Mouse (Mus musculus) midbrain, embryonic 13.5 days (tissue): ENCODE measurements around the gene Inca1. TPM values are rescaled to one million over a fixed set of nuclear protein-coding genes. Genes with fewer than 3 reads are reported as not detected.

Source experiments
- ATAC-seq: fragments of 200-750 bp; cut with Nextera tagmentation; 2 replicates; pipeline ENCODE4 v1.8.0; 2017; ENCODE audit warnings: mild to moderate bottlenecking, moderate TSS enrichment, moderate library complexity
- H3K27ac ChIP-seq: fragments of 300-500 bp; sonication (generic); 2 replicates; pipeline ENCODE4 v1.5.1; 2015; ENCODE audit warnings: inconsistent platforms, mild to moderate bottlenecking, moderate library complexity
- H3K27me3 ChIP-seq: fragments of 300-500 bp; sonication (generic); 2 replicates; pipeline ENCODE4 v1.6.1; 2015; ENCODE audit warnings: mild to moderate bottlenecking, inconsistent platforms
- H3K36me3 ChIP-seq: fragments of 300-500 bp; sonication (generic); 2 replicates; pipeline ENCODE4 v1.6.1; 2015; ENCODE audit warnings: mild to moderate bottlenecking, inconsistent platforms
- H3K4me1 ChIP-seq: fragments of 300-500 bp; sonication (generic); replicated peaks from 2 replicates; pipeline ENCODE4 v1.6.1; 2015; ENCODE audit warnings: inconsistent platforms
- H3K4me2 ChIP-seq: fragments of 300-500 bp; sonication (generic); replicated peaks from 2 replicates; pipeline ENCODE4 v1.6.1; 2015; ENCODE audit warnings: moderate library complexity, mild to moderate bottlenecking, inconsistent platforms
- H3K4me3 ChIP-seq: fragments of 300-500 bp; sonication (generic); replicated peaks from 2 replicates; pipeline ENCODE4 v1.5.1; 2015; ENCODE audit warnings: mild to moderate bottlenecking, inconsistent platforms
- H3K9ac ChIP-seq: fragments of 300-500 bp; sonication (generic); replicated peaks from 2 replicates; pipeline ENCODE4 v1.6.1; 2015; ENCODE audit warnings: mild to moderate bottlenecking, inconsistent platforms
- H3K9me3 ChIP-seq: fragments of 300-500 bp; sonication (generic); 2 replicates; pipeline ENCODE4 v1.6.1; 2016; ENCODE audit warnings: mild to moderate bottlenecking, inconsistent platforms
- WGBS: fragments of 180-500 bp; shearing (Covaris S2); methylation state at CpG from one replicate; pipeline ENCODE4 v1.1.7; 2015; 5-methylcytosine and 5-hydroxymethylcytosine counted together
- polyA plus RNA-seq: library from polyadenylated mRNA; unstranded; fragments of >200 nt; fragmentation: Nextera tagmentation; extraction: Ambion mirVana; gene quantifications from 2 replicates; pipeline ENCODE4 v1.2.1, GENCODE M21; 2015

Inca1 gene
- polyA plus RNA-seq, 1 experiment from 2014 or later = 0.94 TPM

- H3K4me1 ChIP-seq = peaks cover 25% of the 10 kb centered on the region
- H3K36me3 ChIP-seq = peaks cover 23% of the 10 kb centered on the region
- peak; percentile 63 for ATAC-seq
- H3K4me2 ChIP-seq = peak overlapping the region; percentile 85
- peak overlapping the region; percentile 91 for H3K27ac ChIP-seq
- H3K9me3 ChIP-seq = no peaks in the 10 kb centered on the region
- H3K9ac ChIP-seq = peak overlapping the region; percentile 94
- H3K27me3 ChIP-seq = no peaks in the 10 kb centered on the region
- under 1% methylated on average over 29 of the region's 34 CpGs for WGBS
- peak overlapping the region; percentile 80 for H3K4me3 ChIP-seq
These were observed 658 bp upstream of the Inca1 start for GRCm38 (mm10) chr11:70700613-70701012.

DNA sequence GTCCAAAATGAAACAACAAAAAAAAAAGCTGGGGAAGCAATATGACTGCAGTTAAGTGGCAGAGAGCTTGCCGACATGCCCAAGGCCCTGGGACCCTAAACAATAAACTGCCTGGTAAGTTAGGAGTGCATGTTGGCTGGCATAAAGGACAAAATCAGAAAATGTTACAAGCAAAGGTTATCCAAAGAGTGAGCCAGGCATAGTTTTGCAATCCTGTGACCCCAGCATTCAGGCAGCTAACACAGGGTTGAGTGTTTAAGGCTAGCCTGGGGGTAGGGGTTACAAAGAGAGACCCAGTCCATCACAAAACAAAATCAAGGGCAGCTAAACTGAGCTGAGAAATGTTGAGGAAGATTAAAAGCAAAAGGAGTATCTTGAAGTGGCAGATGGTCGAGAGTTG lies 904 bp downstream of the Inca1 start:
- no peak for ATAC-seq
- no peak overlapping the region for H3K4me2 ChIP-seq
- 80% methylated on average over 2 of the region's 2 CpGs for WGBS
- H3K9ac ChIP-seq = no peak overlapping the region
- no peak overlapping the region for H3K4me3 ChIP-seq
- peaks cover 25% of the 10 kb centered on the region for H3K4me1 ChIP-seq
- no peaks in the 10 kb centered on the region for H3K27me3 ChIP-seq
- no peaks in the 10 kb centered on the region for H3K9me3 ChIP-seq
- peaks cover 8% of the 10 kb centered on the region for H3K36me3 ChIP-seq
- H3K27ac ChIP-seq = no peak overlapping the region

GRCm38 (mm10) chr11:70697376-70697775 lies 2.6 kb downstream of the Inca1 start:
- no peaks in the 10 kb centered on the region for H3K9me3 ChIP-seq
- H3K4me1 ChIP-seq = peaks cover 20% of the 10 kb centered on the region
- ATAC-seq = no peak
- H3K27me3 ChIP-seq = no peaks in the 10 kb centered on the region
- H3K4me2 ChIP-seq = no peak overlapping the region
- no peak overlapping the region for H3K9ac ChIP-seq
- 74% methylated on average over 3 of the region's 3 CpGs for WGBS
- H3K36me3 ChIP-seq = no peaks in the 10 kb centered on the region
- no peak overlapping the region for H3K27ac ChIP-seq
- no peak overlapping the region for H3K4me3 ChIP-seq

GRCm38 (mm10) chr11:70693504-70693903 lies 6.5 kb downstream of the Inca1 start:
- no peak for ATAC-seq
- H3K9me3 ChIP-seq = no peaks in the 10 kb centered on the region
- H3K27me3 ChIP-seq = no peaks in the 10 kb centered on the region
- no peak overlapping the region for H3K4me3 ChIP-seq
- no peak overlapping the region for H3K9ac ChIP-seq
- H3K4me2 ChIP-seq = no peak overlapping the region
- peaks cover 6% of the 10 kb centered on the region for H3K4me1 ChIP-seq
- 69% methylated on average over 3 of the region's 3 CpGs for WGBS
- H3K27ac ChIP-seq = no peak overlapping the region
- H3K36me3 ChIP-seq = no peaks in the 10 kb centered on the region

DNA sequence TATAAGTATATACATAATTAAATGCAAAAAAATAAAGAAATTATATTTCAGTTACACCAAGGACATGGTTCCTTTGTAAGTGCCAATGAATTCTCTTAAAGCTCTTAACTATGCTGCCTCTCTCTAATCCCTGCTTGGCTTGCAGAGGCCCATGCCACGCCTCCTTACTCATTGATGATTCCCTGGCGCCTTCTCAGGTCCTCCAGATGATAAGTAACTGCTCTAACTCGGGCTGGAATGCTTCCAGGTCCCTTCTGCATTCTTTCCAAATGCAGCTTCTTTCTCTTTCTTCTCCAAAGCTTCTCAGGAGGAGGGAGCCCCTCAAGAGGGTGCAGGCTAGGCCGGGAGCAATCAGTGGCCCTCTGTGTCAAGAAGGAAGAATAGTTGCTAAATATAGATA lies 10.4 kb downstream of the Inca1 start:
- H3K9me3 ChIP-seq = no peaks in the 10 kb centered on the region
- H3K36me3 ChIP-seq = peaks cover 10% of the 10 kb centered on the region
- WGBS = 56% methylated on average over 4 of the region's 4 CpGs
- no peak overlapping the region for H3K27ac ChIP-seq
- no peak overlapping the region for H3K4me3 ChIP-seq
- H3K27me3 ChIP-seq = no peaks in the 10 kb centered on the region
- ATAC-seq = no peak
- H3K4me2 ChIP-seq = no peak overlapping the region
- peaks cover 29% of the 10 kb centered on the region for H3K4me1 ChIP-seq
- no peak overlapping the region for H3K9ac ChIP-seq

DNA sequence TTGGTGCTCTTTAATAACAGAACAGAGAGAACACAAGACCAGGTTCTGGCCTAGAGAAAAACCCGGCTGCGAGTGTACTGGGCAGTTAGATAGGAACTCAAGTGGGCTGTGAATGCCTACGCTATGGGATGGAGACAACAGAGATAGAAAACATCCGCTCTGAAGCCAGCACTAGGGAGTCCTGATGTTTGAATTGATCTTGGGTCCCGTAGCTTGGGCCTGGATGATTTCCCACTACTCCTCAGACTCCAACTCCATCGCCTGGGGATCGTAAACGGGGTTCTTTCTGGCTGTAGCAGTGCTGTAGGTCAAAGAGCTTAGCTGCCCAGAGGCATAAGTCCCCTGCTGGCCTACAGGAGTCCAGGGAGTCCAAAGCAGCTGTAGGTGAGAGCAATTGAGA lies 11.6 kb downstream of the Inca1 start:
- Histone ChIP-seq H3K4me3 (peak overlapping the region; percentile 88), H3K4me1 (peaks cover 29% of the 10 kb centered on the region), H3K27me3 (no peaks in the 10 kb centered on the region), H3K36me3 (peaks cover 20% of the 10 kb centered on the region), H3K9ac (peak overlapping the region; percentile 90), H3K4me2 (peak overlapping the region; percentile 75), H3K27ac (peak overlapping the region; percentile 84), H3K9me3 (no peaks in the 10 kb centered on the region)
- no peak for ATAC-seq
- WGBS = 8% methylated on average over 8 of the region's 8 CpGs

GRCm38 (mm10) chr11:70687601-70688199 lies 12.3 kb downstream of the Inca1 start, which contains the start of gene Camta2:
Camta2 (minus strand) TSS chr11:70688105.
- Histone ChIP-seq H3K4me3 (peak within 1 kb of the TSS; percentile 88), H3K4me1 (peaks cover 35% of the 10 kb centered on the region), H3K9ac (peak within 1 kb of the TSS; percentile 90), H3K36me3 (peaks cover 26% of the 10 kb centered on the region), H3K9me3 (no peaks in the 10 kb centered on the region), H3K27me3 (no peaks in the 10 kb centered on the region), H3K27ac (peak within 1 kb of the TSS; percentile 84), H3K4me2 (peak within 1 kb of the TSS; percentile 75)
- ATAC-seq = peak; percentile 86
- WGBS = 1% methylated on average over 55 of the region's 55 CpGs

DNA sequence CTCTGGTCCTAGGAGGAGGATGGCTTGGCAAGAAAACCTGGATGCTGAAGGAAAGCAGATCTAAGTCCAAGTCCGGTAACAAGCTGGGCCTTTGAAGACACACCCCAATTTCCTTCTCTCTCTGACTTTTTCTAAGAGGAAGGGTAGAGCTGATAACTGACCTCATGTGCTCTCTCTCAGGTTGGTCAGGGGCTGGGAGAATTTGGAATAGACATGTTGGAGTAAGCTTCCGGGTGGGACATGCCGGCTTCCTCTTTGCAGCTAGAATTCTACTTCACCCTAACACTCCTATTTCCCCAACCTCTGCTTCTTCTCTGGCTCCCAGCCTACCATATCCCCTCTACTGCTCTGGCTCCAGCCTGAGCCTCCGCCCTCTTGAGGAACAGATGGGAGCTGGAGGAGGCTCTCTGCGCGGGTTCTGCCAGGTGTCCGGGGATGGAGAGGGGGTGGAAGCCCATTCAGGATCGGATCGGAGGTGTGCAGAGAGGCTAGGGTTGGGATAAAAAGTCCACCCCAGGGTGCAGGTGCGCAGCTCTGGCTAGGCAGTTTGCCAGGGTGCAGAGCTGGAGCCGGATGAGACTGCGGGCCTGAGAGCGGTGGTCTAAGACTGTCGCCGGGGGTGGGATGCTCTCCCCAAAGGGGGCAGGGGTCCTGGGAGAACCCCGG lies 12.9 kb downstream of the Inca1 start:
- Histone ChIP-seq H3K9ac (peak overlapping the region; percentile 90), H3K4me1 (peaks cover 41% of the 10 kb centered on the region), H3K9me3 (no peaks in the 10 kb centered on the region), H3K27ac (peak overlapping the region; percentile 84), H3K4me2 (peak overlapping the region; percentile 75), H3K36me3 (peaks cover 31% of the 10 kb centered on the region), H3K4me3 (peak overlapping the region; percentile 88), H3K27me3 (no peaks in the 10 kb centered on the region)
- ATAC-seq = peak; percentile 69
- WGBS = 3% methylated on average over 16 of the region's 16 CpGs

DNA sequence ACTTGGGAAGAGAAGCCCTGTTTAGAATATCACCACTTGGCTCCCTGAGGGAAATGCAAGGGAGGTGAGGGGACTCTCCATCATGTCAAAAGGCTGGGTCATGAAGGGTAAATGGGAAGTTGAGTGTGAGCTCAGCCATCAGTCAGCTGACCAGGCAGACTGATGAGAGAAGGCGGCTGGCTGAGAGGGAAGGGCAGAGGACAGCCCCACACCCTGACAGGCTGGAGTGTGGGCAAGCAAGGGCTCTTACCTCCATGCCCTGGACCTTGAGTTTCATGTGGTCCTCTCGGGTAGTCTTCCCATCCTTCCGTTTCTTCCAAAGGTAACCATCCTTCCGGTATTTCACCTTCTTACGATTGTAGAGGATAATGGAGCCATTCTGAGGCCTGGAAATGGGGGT lies 16.3 kb downstream of the Inca1 start:
- Histone ChIP-seq H3K9ac (no peak overlapping the region), H3K4me2 (no peak overlapping the region), H3K36me3 (peaks cover 54% of the 10 kb centered on the region), H3K4me3 (no peak overlapping the region), H3K9me3 (no peaks in the 10 kb centered on the region), H3K27me3 (no peaks in the 10 kb centered on the region), H3K4me1 (peaks cover 46% of the 10 kb centered on the region), H3K27ac (no peak overlapping the region)
- 89% methylated on average over 5 of the region's 5 CpGs for WGBS
- ATAC-seq = no peak

DNA sequence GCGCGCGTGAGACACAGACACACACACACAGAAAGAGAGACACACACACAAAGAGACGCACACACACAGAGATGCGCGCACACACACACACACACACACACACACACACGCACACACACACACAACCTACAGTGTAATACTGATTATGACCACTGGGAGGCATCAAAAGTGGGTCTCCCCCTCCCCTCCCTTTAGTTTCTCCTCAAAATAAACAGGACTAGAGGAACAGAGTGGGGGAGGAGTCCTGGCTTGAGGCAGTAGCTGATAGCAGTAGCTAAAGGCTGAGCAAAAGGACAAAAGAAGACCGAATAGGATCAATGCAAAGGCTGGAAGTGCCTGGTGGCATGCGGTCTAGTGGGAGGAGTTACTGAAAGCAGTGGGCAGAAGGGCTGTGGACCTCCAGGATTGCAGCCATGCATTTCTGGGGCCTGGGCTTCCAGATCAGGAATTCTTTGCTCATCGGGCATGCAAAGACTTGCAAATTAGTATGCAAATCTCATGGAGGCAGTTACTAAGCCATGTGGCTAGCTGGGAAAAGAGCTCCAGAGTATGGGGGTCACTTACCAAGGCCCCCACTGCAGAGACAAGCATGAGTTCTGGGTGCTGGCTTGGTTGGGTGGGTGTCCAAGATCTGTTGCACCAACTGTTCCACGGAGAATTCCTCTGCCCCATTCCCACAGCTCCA lies 17.9 kb downstream of the Inca1 start:
- 15% methylated on average over 10 of the region's 11 CpGs for WGBS
- H3K27ac ChIP-seq = peak overlapping the region; percentile 79
- peak overlapping the region; percentile 32; the same call in 1 of the 2 replicates for H3K9ac ChIP-seq
- H3K27me3 ChIP-seq = no peaks in the 10 kb centered on the region
- peaks cover 60% of the 10 kb centered on the region for H3K36me3 ChIP-seq
- ATAC-seq = peak; percentile 84
- H3K4me1 ChIP-seq = peaks cover 35% of the 10 kb centered on the region
- H3K4me3 ChIP-seq = no peak overlapping the region
- peak overlapping the region; percentile 12; the same call in 1 of the 2 replicates for H3K4me2 ChIP-seq
- H3K9me3 ChIP-seq = no peaks in the 10 kb centered on the region

DNA sequence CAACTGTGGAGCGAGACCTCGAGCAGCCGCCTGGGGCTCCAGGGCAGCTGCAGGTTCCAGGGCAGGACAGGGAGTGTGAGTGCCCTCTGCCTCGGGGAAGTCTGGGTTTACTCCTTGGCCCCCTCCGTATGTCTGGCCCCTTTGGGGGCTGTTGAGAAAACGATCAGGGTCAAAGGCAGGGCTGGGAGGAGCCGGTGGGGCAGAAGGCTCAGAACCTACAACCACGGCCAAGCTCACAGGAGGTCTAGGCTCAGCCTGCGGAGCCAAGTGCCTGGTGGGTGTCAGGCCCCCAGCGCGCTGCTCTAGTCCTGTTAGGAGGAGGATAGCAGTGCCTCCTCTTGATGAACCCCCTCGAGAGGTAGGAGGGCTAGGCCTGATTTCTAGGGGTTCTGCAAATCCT lies 18.8 kb downstream of the Inca1 start:
- Histone ChIP-seq H3K9ac (peak overlapping the region; percentile 46; the same call in 1 of the 2 replicates), H3K9me3 (no peaks in the 10 kb centered on the region), H3K4me3 (no peak overlapping the region), H3K4me1 (peaks cover 26% of the 10 kb centered on the region), H3K36me3 (peaks cover 68% of the 10 kb centered on the region), H3K4me2 (no peak overlapping the region), H3K27ac (peak overlapping the region; percentile 79), H3K27me3 (no peaks in the 10 kb centered on the region)
- 67% methylated on average over 12 of the region's 12 CpGs for WGBS
- ATAC-seq = 0 out of 2 replicates have a peak, but pooled peaks have one; percentile 12

DNA sequence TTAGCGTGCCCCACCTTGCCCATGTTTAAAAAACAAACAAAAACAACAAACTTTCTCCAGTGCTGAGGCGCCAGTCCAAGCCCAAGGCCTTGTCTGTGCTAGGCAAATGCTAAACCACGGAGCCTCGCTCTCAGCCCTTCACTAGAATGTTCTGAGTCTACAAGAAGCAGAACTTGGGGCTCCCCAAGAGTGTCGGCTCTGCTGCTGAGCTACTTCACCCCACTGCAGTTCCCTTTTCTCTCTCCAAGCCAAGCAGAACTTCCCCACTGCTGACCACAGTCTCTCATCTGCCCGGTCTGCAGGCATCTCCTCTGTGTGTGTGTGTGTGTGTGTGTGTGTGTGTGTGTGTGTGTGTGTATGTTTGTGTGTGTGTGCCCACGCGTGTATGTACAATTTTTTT lies 20.1 kb downstream of the Inca1 start:
- H3K4me1 ChIP-seq = peaks cover 22% of the 10 kb centered on the region
- no peak overlapping the region for H3K9ac ChIP-seq
- WGBS = 97% methylated on average over 6 of the region's 8 CpGs
- peaks cover 72% of the 10 kb centered on the region for H3K36me3 ChIP-seq
- no peak overlapping the region for H3K4me2 ChIP-seq
- H3K27me3 ChIP-seq = no peaks in the 10 kb centered on the region
- H3K4me3 ChIP-seq = no peak overlapping the region
- no peak for ATAC-seq
- no peak overlapping the region for H3K27ac ChIP-seq
- no peaks in the 10 kb centered on the region for H3K9me3 ChIP-seq
